Mouse (Mus musculus) limb, embryonic 13.5 days (tissue): ENCODE data around the gene Stx4a. TPM values are rescaled to one million over a fixed set of nuclear protein-coding genes. Genes with fewer than 3 reads are reported as not detected.

Experiments used
- ATAC-seq: fragments of 200-750 bp; cut with Nextera tagmentation; 2 replicates; pipeline ENCODE4 v1.8.0; 2017; ENCODE audit warnings: low read depth, moderate number of reproducible peaks, moderate TSS enrichment; ENCODE audit not compliant: low FRiP score
- H3K27ac ChIP-seq: fragments of 300-500 bp; sonication (generic); 2 replicates; pipeline ENCODE4 v1.5.1; 2015; ENCODE audit warnings: inconsistent platforms, mild to moderate bottlenecking, moderate library complexity
- H3K27me3 ChIP-seq: fragments of 300-500 bp; sonication (generic); 2 replicates; pipeline ENCODE4 v1.6.1; 2015; ENCODE audit warnings: mild to moderate bottlenecking, inconsistent platforms
- H3K36me3 ChIP-seq: fragments of 300-500 bp; sonication (generic); 2 replicates; pipeline ENCODE4 v1.6.1; 2015; ENCODE audit warnings: inconsistent platforms, mild to moderate bottlenecking, moderate library complexity
- H3K4me1 ChIP-seq: fragments of 300-500 bp; sonication (generic); 2 replicates; pipeline ENCODE4 v1.6.1; 2015; ENCODE audit warnings: inconsistent platforms
- H3K4me2 ChIP-seq: fragments of 300-500 bp; sonication (generic); replicated peaks from 2 replicates; pipeline ENCODE4 v1.6.1; 2015; ENCODE audit warnings: inconsistent platforms, mild to moderate bottlenecking, moderate library complexity
- H3K4me3 ChIP-seq: fragments of 300-500 bp; sonication (generic); 2 replicates; pipeline ENCODE4 v1.5.1; 2015; ENCODE audit warnings: moderate library complexity, mild to moderate bottlenecking, inconsistent platforms
- H3K9ac ChIP-seq: fragments of 300-500 bp; sonication (generic); 2 replicates; pipeline ENCODE4 v1.6.1; 2015; ENCODE audit warnings: mild to moderate bottlenecking, inconsistent platforms
- H3K9me3 ChIP-seq: fragments of 300-500 bp; sonication (generic); 2 replicates; pipeline ENCODE4 v1.6.1; 2016; ENCODE audit warnings: inconsistent platforms
- WGBS: fragments of 180-500 bp; shearing (Covaris S2); methylation state at CpG from one replicate; pipeline ENCODE4 v1.1.7; 2015; 5-methylcytosine and 5-hydroxymethylcytosine counted together
- polyA plus RNA-seq: library from polyadenylated mRNA; unstranded; fragments of >200 nt; fragmentation: Nextera tagmentation; extraction: Ambion mirVana; gene quantifications from 2 replicates; pipeline ENCODE4 v1.2.1, GENCODE M21; 2015

Gene Stx4a
- polyA plus RNA-seq, 1 experiment from 2014 or later = 53.2 TPM

- Histone ChIP-seq H3K36me3 (peaks cover 88% of the 10 kb centered on the region), H3K4me2 (peak within 1 kb of the TSS; percentile 37), H3K27ac (peak within 1 kb of the TSS; percentile 10; the same call in 1 of the 2 replicates), H3K4me1 (peaks cover 16% of the 10 kb centered on the region; the same call in 1 of the 2 replicates), H3K27me3 (no peaks in the 10 kb centered on the region), H3K4me3 (peak within 1 kb of the TSS; percentile 20), H3K9ac (0 out of 2 replicates have a peak within 1 kb of the TSS, but pooled peaks have one; percentile 0), H3K9me3 (no peaks in the 10 kb centered on the region)
- peak; percentile 82 for ATAC-seq
- 29% methylated on average over 6 of the region's 6 CpGs for WGBS
Observed at GRCm38 (mm10) chr7:127800435-127801009, 23.6 kb upstream of the Stx4a start, which contains the start of gene Hsd3b7. TSS of gene Hsd3b7 (plus strand) at chr7:127800604.

- Histone ChIP-seq H3K4me2 (peak overlapping the region; percentile 37), H3K36me3 (peaks cover 86% of the 10 kb centered on the region), H3K4me3 (peak overlapping the region; percentile 20; the same call in 1 of the 2 replicates), H3K9me3 (no peaks in the 10 kb centered on the region), H3K27me3 (no peaks in the 10 kb centered on the region), H3K9ac (0 out of 2 replicates have a peak overlapping the region, but pooled peaks have one; percentile 0), H3K27ac (no peak overlapping the region), H3K4me1 (peaks cover 16% of the 10 kb centered on the region; the same call in 1 of the 2 replicates)
- no peak for ATAC-seq
- WGBS = 86% methylated on average over 8 of the region's 8 CpGs
Observed at GRCm38 (mm10) chr7:127801010-127801621, 23.0 kb upstream of the Stx4a start.

GRCm38 (mm10) chr7:127802313-127802712 is 21.8 kb upstream of the Stx4a start:
- Histone ChIP-seq H3K36me3 (peaks cover 82% of the 10 kb centered on the region), H3K9me3 (no peaks in the 10 kb centered on the region), H3K9ac (no peak overlapping the region), H3K27me3 (no peaks in the 10 kb centered on the region), H3K4me2 (no peak overlapping the region), H3K27ac (no peak overlapping the region), H3K4me1 (peaks cover 16% of the 10 kb centered on the region; the same call in 1 of the 2 replicates), H3K4me3 (no peak overlapping the region)
- ATAC-seq = no peak
- WGBS = 94% methylated on average over 17 of the region's 17 CpGs

- Histone ChIP-seq H3K9me3 (no peaks in the 10 kb centered on the region), H3K36me3 (peaks cover 88% of the 10 kb centered on the region), H3K9ac (no peak overlapping the region)
Observed at GRCm38 (mm10) chr7:127808821-127809220, 15.3 kb upstream of the Stx4a start.

GRCm38 (mm10) chr7:127809846-127810245 is 14.2 kb upstream of the Stx4a start:
- no peak for ATAC-seq
- H3K4me2 ChIP-seq = no peak overlapping the region
- no peaks in the 10 kb centered on the region for H3K9me3 ChIP-seq
- H3K9ac ChIP-seq = no peak overlapping the region
- peaks cover 89% of the 10 kb centered on the region for H3K36me3 ChIP-seq
- H3K4me3 ChIP-seq = no peak overlapping the region
- WGBS = 94% methylated on average over 1 of the region's 1 CpGs
- no peaks in the 10 kb centered on the region for H3K4me1 ChIP-seq
- H3K27ac ChIP-seq = no peak overlapping the region
- no peaks in the 10 kb centered on the region for H3K27me3 ChIP-seq

More at GRCm38 (mm10) chr7:127808821-127809220, 15.3 kb upstream of the Stx4a start:
- WGBS = 75% methylated on average over 5 of the region's 5 CpGs
- Histone ChIP-seq H3K4me2 (no peak overlapping the region), H3K27ac (no peak overlapping the region), H3K27me3 (no peaks in the 10 kb centered on the region), H3K4me3 (no peak overlapping the region), H3K4me1 (no peaks in the 10 kb centered on the region)
- no peak for ATAC-seq

GRCm38 (mm10) chr7:127810650-127811049 is 13.4 kb upstream of the Stx4a start:
- no peaks in the 10 kb centered on the region for H3K27me3 ChIP-seq
- no peak overlapping the region for H3K4me3 ChIP-seq
- H3K4me2 ChIP-seq = no peak overlapping the region
- no peaks in the 10 kb centered on the region for H3K9me3 ChIP-seq
- H3K9ac ChIP-seq = no peak overlapping the region
- H3K27ac ChIP-seq = no peak overlapping the region
- peaks cover 89% of the 10 kb centered on the region for H3K36me3 ChIP-seq
- 72% methylated on average over 10 of the region's 10 CpGs for WGBS
- no peak for ATAC-seq
- H3K4me1 ChIP-seq = no peaks in the 10 kb centered on the region

GRCm38 (mm10) chr7:127811240-127811639 is 12.9 kb upstream of the Stx4a start:
- H3K4me2 ChIP-seq = no peak overlapping the region
- no peak overlapping the region for H3K4me3 ChIP-seq
- 0 out of 2 replicates have a peak, but pooled peaks cover 5% of the 10 kb centered on the region for H3K4me1 ChIP-seq
- peaks cover 86% of the 10 kb centered on the region for H3K36me3 ChIP-seq
- H3K27ac ChIP-seq = no peak overlapping the region
- no peaks in the 10 kb centered on the region for H3K27me3 ChIP-seq
- ATAC-seq = no peak
- WGBS = 82% methylated on average over 4 of the region's 4 CpGs
- H3K9ac ChIP-seq = no peak overlapping the region
- no peaks in the 10 kb centered on the region for H3K9me3 ChIP-seq

GRCm38 (mm10) chr7:127812292-127812691 is 11.8 kb upstream of the Stx4a start:
- WGBS = 86% methylated on average over 3 of the region's 3 CpGs
- no peak overlapping the region for H3K9ac ChIP-seq
- no peak overlapping the region for H3K27ac ChIP-seq
- H3K27me3 ChIP-seq = no peaks in the 10 kb centered on the region
- H3K9me3 ChIP-seq = no peaks in the 10 kb centered on the region
- H3K36me3 ChIP-seq = peaks cover 79% of the 10 kb centered on the region
- ATAC-seq = no peak
- H3K4me1 ChIP-seq = 0 out of 2 replicates have a peak, but pooled peaks cover 6% of the 10 kb centered on the region
- H3K4me2 ChIP-seq = no peak overlapping the region
- H3K4me3 ChIP-seq = no peak overlapping the region

GRCm38 (mm10) chr7:127813821-127814220 is 10.3 kb upstream of the Stx4a start:
- 84% methylated on average over 4 of the region's 4 CpGs for WGBS
- 0 out of 2 replicates have a peak, but pooled peaks cover 6% of the 10 kb centered on the region for H3K4me1 ChIP-seq
- H3K4me3 ChIP-seq = no peak overlapping the region
- no peak for ATAC-seq
- H3K9ac ChIP-seq = no peak overlapping the region
- no peak overlapping the region for H3K27ac ChIP-seq
- H3K36me3 ChIP-seq = peaks cover 72% of the 10 kb centered on the region
- no peaks in the 10 kb centered on the region for H3K9me3 ChIP-seq
- no peaks in the 10 kb centered on the region for H3K27me3 ChIP-seq
- no peak overlapping the region for H3K4me2 ChIP-seq

GRCm38 (mm10) chr7:127814241-127814921 is 9.7 kb upstream of the Stx4a start:
- H3K4me3 ChIP-seq = no peak overlapping the region
- WGBS = 80% methylated on average over 19 of the region's 19 CpGs
- H3K9ac ChIP-seq = no peak overlapping the region
- ATAC-seq = no peak
- 0 out of 2 replicates have a peak, but pooled peaks cover 6% of the 10 kb centered on the region for H3K4me1 ChIP-seq
- no peaks in the 10 kb centered on the region for H3K27me3 ChIP-seq
- H3K36me3 ChIP-seq = peaks cover 66% of the 10 kb centered on the region
- no peak overlapping the region for H3K27ac ChIP-seq
- no peak overlapping the region for H3K4me2 ChIP-seq
- no peaks in the 10 kb centered on the region for H3K9me3 ChIP-seq

GRCm38 (mm10) chr7:127815116-127815665 is 8.9 kb upstream of the Stx4a start:
- Histone ChIP-seq H3K27ac (no peak overlapping the region), H3K4me2 (no peak overlapping the region), H3K9me3 (no peaks in the 10 kb centered on the region), H3K27me3 (no peaks in the 10 kb centered on the region), H3K9ac (no peak overlapping the region), H3K4me1 (0 out of 2 replicates have a peak, but pooled peaks cover 6% of the 10 kb centered on the region), H3K36me3 (peaks cover 58% of the 10 kb centered on the region), H3K4me3 (no peak overlapping the region)
- WGBS = 89% methylated on average over 15 of the region's 15 CpGs
- ATAC-seq = no peak
